Comparison of ENCODE assay signal across 15 mouse cellular contexts in genomic region chr11:49840666-49841065, GRCm38 (mm10). TPM values are rescaled to one million over a fixed set of nuclear protein-coding genes. Genes with fewer than 3 reads are reported as not detected.
A peak's percentile ranks its signal among the peaks of the same experiment; 100 is the strongest.
DNase-seq lines count a peak whose midpoint lies in the region; TF ChIP-seq lines count a peak whose summit lies in the region.
"Had no signal": no experiment of that assay in that cellular context is flagged by ENCODE, and none has a peak within 500 bp of the region (broad histone marks: within the 10 kb centered on the region; RNA-seq: fewer than 3 reads in every experiment).

No protein-coding gene starts in this region.

- no peak for TF ChIP-seq CTCF in gastrocnemius, adult 2 months (IDR thresholded peaks at IDR 0.05)

- intact Hi-C loops in gastrocnemius, adult 2 months (cut with DNase I): no loop called here
- intact Hi-C loops in gastrocnemius, postnatal 36 days (cut with DNase I): no loop called here

- no peak overlapping the region for H3K4me3 ChIP-seq in gastrocnemius, adult 2 months
- H3K4me3 ChIP-seq: hindbrain, embryonic 15.5 days had no signal

- H3K27ac ChIP-seq in gastrocnemius, adult 2 months: no peak overlapping the region
- H3K27ac ChIP-seq: hindbrain, embryonic 15.5 days; liver, embryonic 14.5 days had no signal

- peak; percentile 81 for DNase-seq in heart, adult 11 months
- DNase-seq in heart, adult 8-10 months (ENCODE audit: low spot score): no peak
- peak; percentile 34 for DNase-seq in urinary bladder, postnatal 14 days (ENCODE audit: low spot score)
- DNase-seq in urinary bladder, adult 2 months (ENCODE audit: low spot score): no peak
- peak; percentile 30 for DNase-seq in lung, postnatal 10 days
- no peak for DNase-seq in spleen, postnatal 4 days (ENCODE audit: low spot score in 2 of 2)
- no peak for DNase-seq in gastrocnemius, adult 2 months
- no peak for DNase-seq in gastrocnemius, postnatal 36 days
- DNase-seq: cerebellum, adult 2 months; gastrocnemius, postnatal 25 days; right cerebral cortex, adult 18-20 months; thymus, postnatal 14 days had no signal

RNA-seq across cellular contexts. Expression of gene Mapk9, which starts 5.9 kb away (rescaled TPM):
- 10 to 100 TPM; 42.8 to 47.4 (median 43.5) TPM for total RNA-seq in heart, adult 8-10 months (2022)
- polyA plus RNA-seq in urinary bladder, adult 2 months (2012; rRNA removed): 36.5 and 37.6 TPM in 2 replicates
- total RNA-seq in gastrocnemius, adult 2 months (2021): 10 to 100 TPM; 47.4 to 54.4 TPM
- 10 to 100 TPM; 43.5 to 49.9 TPM for total RNA-seq in gastrocnemius, postnatal 36 days (2021)

RNA-seq across cellular contexts. Expression of gene Gfpt2, which starts 46.7 kb away (rescaled TPM):
- 10 to 100 TPM in 1 of 4 experiments, 1 to 10 TPM in 3; 6.6 to 12.9 (median 8.8) TPM for total RNA-seq in heart, adult 8-10 months (2022)
- polyA plus RNA-seq in urinary bladder, adult 2 months (2012; rRNA removed): 11.3 and 13.6 TPM in 2 replicates
- 10 to 100 TPM in 1 of 2 experiments, 1 to 10 TPM in 1; 7.5 to 11.1 TPM for total RNA-seq in gastrocnemius, adult 2 months (2021)
- 1 to 10 TPM; 5.7 to 6.2 TPM for total RNA-seq in gastrocnemius, postnatal 36 days (2021)
- total RNA-seq: neutrophil, adult 5-6 weeks had no signal

Comparison
In these comparisons a context has a peak if more than half of its experiments do, and no peak if none do; other contexts are left out.
1. DNase-seq: peak in heart, adult 11 months (single experiment), urinary bladder, postnatal 14 days (single experiment) and lung, postnatal 10 days (single experiment); none in heart, adult 8-10 months (single experiment), urinary bladder, adult 2 months (single experiment), spleen, postnatal 4 days (0 of 2), gastrocnemius, adult 2 months (single experiment) and gastrocnemius, postnatal 36 days (0 of 2).